Comparison of ENCODE assay signal across 14 mouse cellular contexts in the genomic region with DNA sequence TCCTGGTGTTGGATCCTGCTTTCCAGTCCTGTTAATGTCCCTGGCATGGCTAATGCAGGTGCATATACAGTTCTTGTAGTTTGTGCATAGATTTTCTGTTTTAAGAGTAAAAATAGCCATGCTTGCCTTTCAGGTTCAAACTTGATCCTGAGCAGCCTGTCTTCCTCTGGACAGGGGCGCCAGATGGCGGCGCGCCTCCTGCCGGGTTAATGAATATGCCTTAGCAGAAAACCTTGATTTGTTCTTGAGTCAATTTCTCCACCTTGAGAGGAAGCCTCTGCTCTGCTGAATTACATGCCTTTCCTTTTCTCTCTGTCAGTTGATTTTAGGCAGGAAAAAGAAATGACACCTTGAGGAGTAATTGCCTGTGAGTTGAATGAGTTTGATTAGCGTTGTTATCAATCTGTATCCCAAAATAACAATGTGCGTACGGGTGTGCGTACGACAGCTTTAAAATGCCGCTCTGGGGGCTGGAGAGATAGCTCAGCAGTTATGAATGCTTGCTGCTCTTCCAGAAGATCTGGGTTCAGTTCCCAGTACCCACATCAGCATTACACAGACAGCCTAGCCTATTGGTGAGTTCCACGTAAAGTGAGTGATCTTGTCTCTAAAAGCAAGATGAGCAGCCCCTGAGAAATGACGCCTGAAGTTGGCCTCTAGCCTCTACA. TPM values are rescaled to one million over a fixed set of nuclear protein-coding genes. Genes with fewer than 3 reads are reported as not detected.
DNase-seq lines count a peak whose midpoint lies in the region; ATAC-seq lines count a peak whose summit lies in the region.
"Had no signal": no experiment of that assay in that cellular context is flagged by ENCODE, and none has a peak within 500 bp of the region (broad histone marks: within the 10 kb centered on the region; RNA-seq: fewer than 3 reads in every experiment).

No protein-coding gene starts in this region.

- no peaks in the 10 kb centered on the region for H3K36me3 ChIP-seq in forebrain, embryonic 10.5 days (replicated peaks)
- no peaks in the 10 kb centered on the region for H3K36me3 ChIP-seq in forebrain, embryonic 16.5 days (ENCODE audit: control insufficient read depth, insufficient read depth)

- no peaks in the 10 kb centered on the region for H3K9me3 ChIP-seq in forebrain, embryonic 10.5 days
- no peaks in the 10 kb centered on the region for H3K9me3 ChIP-seq in forebrain, embryonic 16.5 days (ENCODE audit: control insufficient read depth, low read length)

- no peak overlapping the region for H3K9ac ChIP-seq in forebrain, embryonic 16.5 days (replicated peaks; ENCODE audit: low read depth, low read length)
- H3K9ac ChIP-seq: liver, postnatal 0 days had no signal

- peaks cover 29% of the 10 kb centered on the region for H3K4me1 ChIP-seq in forebrain, embryonic 10.5 days
- peaks cover 7% of the 10 kb centered on the region; the same call in 1 of the 2 replicates for H3K4me1 ChIP-seq in forebrain, embryonic 16.5 days (replicated peaks; ENCODE audit: control insufficient read depth, insufficient read depth, low read length)

- no peak for DNase-seq in forebrain, embryonic 10.5 days (ENCODE audit: extremely low spot score, low spot score)
- peak; percentile 8 for DNase-seq in retina, embryonic 14.5 days (ENCODE audit: low spot score)
- DNase-seq in retina, postnatal 1 day = no peak
- DNase-seq in kidney, postnatal 36 days = peak; percentile 45 to 75
- DNase-seq in spleen, postnatal 14 days (ENCODE audit: low spot score in 2 of 2) = no peak
- no peak for DNase-seq in ovary, postnatal 14 days (ENCODE audit: low spot score)
- DNase-seq: B cell, adult 2 months; layer of hippocampus, postnatal 36 days; liver, postnatal 0 days; right cerebral cortex, postnatal 14 days; thymus, adult 2 months had no signal

- WGBS in forebrain, embryonic 10.5 days = 83% methylated on average over 13 of the region's 13 CpGs
- WGBS in forebrain, embryonic 16.5 days = 73% methylated on average over 13 of the region's 13 CpGs

- H3K27me3 ChIP-seq in forebrain, embryonic 10.5 days (ENCODE audit: poor library complexity, severe bottlenecking) = no peaks in the 10 kb centered on the region
- H3K27me3 ChIP-seq in forebrain, embryonic 16.5 days (replicated peaks; ENCODE audit: control insufficient read depth, insufficient read depth, low read length) = no peaks in the 10 kb centered on the region
- H3K27me3 ChIP-seq: Patski had no signal

- H3K4me3 ChIP-seq in forebrain, embryonic 10.5 days = no peak overlapping the region
- H3K4me3 ChIP-seq in forebrain, embryonic 16.5 days (replicated peaks; ENCODE audit: low read length) = no peak overlapping the region

- ATAC-seq in forebrain, embryonic 16.5 days = no peak
- ATAC-seq in megakaryocyte, adult 5-6 weeks (ENCODE audit: poor library complexity, severe bottlenecking) = no peak
- ATAC-seq: liver, postnatal 0 days; Patski had no signal

- peak overlapping the region; percentile 26; the same call in 1 of the 2 replicates for H3K27ac ChIP-seq in forebrain, embryonic 10.5 days
- no peak overlapping the region for H3K27ac ChIP-seq in forebrain, embryonic 16.5 days (ENCODE audit: low read length)

- H3K4me2 ChIP-seq in forebrain, embryonic 16.5 days (ENCODE audit: low read length) = no peak overlapping the region

RNA-seq across cellular contexts. Expression of a gene that starts 57.5 kb away (rescaled TPM):
- 5.1 and 5.5 TPM in 2 replicates for polyA plus RNA-seq in forebrain, embryonic 10.5 days (2016; fragmentation: Nextera tagmentation; extraction: Ambion mirVana)
- polyA plus RNA-seq in forebrain, embryonic 16.5 days (2015; fragmentation: Nextera tagmentation; extraction: Ambion mirVana) = 12.1 and 14.8 TPM in 2 replicates
- total RNA-seq in megakaryocyte, adult 5-6 weeks (2015) = 15.9 and 17.2 TPM in 2 replicates
- 14.4 and 19.0 TPM in 2 replicates for total RNA-seq in megakaryocyte, adult 5-6 weeks (2017)

Comparison
In these comparisons a context has a peak if more than half of its experiments do, and no peak if none do; other contexts are left out.
1. DNase-seq: peak in retina, embryonic 14.5 days (single experiment) and kidney, postnatal 36 days (2 of 2); none in forebrain, embryonic 10.5 days (single experiment), retina, postnatal 1 day (single experiment), spleen, postnatal 14 days (0 of 2) and ovary, postnatal 14 days (single experiment).